Mouse (Mus musculus): ENCODE results near the gene Pdzd7. TPM values are rescaled to one million over a fixed set of nuclear protein-coding genes. Genes with fewer than 3 reads are reported as not detected.
A peak's percentile ranks its signal among the peaks of the same experiment; 100 is the strongest.

The Pdzd7 gene
- polyA plus RNA-seq, 1 experiment from 2014 or later: not detected

GRCm38 (mm10) chr19:45015518-45016281, 29.8 kb downstream of the Pdzd7 start:
- H3K4me1 ChIP-seq (replicated peaks): peaks cover 72% of the 10 kb centered on the region

GRCm38 (mm10) chr19:45014981-45015402, 30.5 kb downstream of the Pdzd7 start:
- under 1% methylated on average over 25 of the region's 25 CpGs for WGBS (ENCODE audit: insufficient replicate concordance)
- Histone ChIP-seq H3K4me1 (replicated peaks) (peaks cover 65% of the 10 kb centered on the region), H3K36me3 (peaks cover 25% of the 10 kb centered on the region), H3K4me3 (replicated peaks) (peak overlapping the region; percentile 66), H3K9me3 (replicated peaks) (no peaks in the 10 kb centered on the region), H3K4me2 (peak overlapping the region; percentile 93), H3K9ac (peak overlapping the region; percentile 71), H3K27ac (peak overlapping the region; percentile 82), H3K27me3 (peaks cover 12% of the 10 kb centered on the region; the same call in 1 of the 2 replicates)
- no peak for DNase-seq
- peak; percentile 39 for ATAC-seq (ENCODE audit: low read depth)

More at GRCm38 (mm10) chr19:45015518-45016281, 29.8 kb downstream of the Pdzd7 start:
- Histone ChIP-seq H3K4me3 (replicated peaks) (peak overlapping the region; percentile 66), H3K27me3 (peaks cover 12% of the 10 kb centered on the region; the same call in 1 of the 2 replicates), H3K36me3 (peaks cover 18% of the 10 kb centered on the region), H3K9ac (peak overlapping the region; percentile 71), H3K27ac (peak overlapping the region; percentile 82), H3K4me2 (peak overlapping the region; percentile 93), H3K9me3 (replicated peaks) (no peaks in the 10 kb centered on the region)
- under 1% methylated on average over 34 of the region's 34 CpGs for WGBS (ENCODE audit: insufficient replicate concordance)
- ATAC-seq (ENCODE audit: low read depth): peak; percentile 50
- peak; percentile 64 for DNase-seq

- H3K36me3 ChIP-seq: peaks cover 29% of the 10 kb centered on the region
- peak within 1 kb of the TSS; percentile 71 for H3K9ac ChIP-seq
- peak within 1 kb of the TSS; percentile 66 for H3K4me3 ChIP-seq (replicated peaks)
- ATAC-seq (ENCODE audit: low read depth) (peak; percentile 12), DNase-seq (no peak)
- peak within 1 kb of the TSS; percentile 93 for H3K4me2 ChIP-seq
- WGBS (ENCODE audit: insufficient replicate concordance): 8% methylated on average over 10 of the region's 10 CpGs
- H3K27ac ChIP-seq: peak within 1 kb of the TSS; percentile 82
- H3K4me1 ChIP-seq (replicated peaks): peaks cover 61% of the 10 kb centered on the region
- H3K9me3 ChIP-seq (replicated peaks): no peaks in the 10 kb centered on the region
- peaks cover 12% of the 10 kb centered on the region; the same call in 1 of the 2 replicates for H3K27me3 ChIP-seq
Measured at GRCm38 (mm10) chr19:45014335-45014971, 31.1 kb downstream of the Pdzd7 start, which contains the start of gene Lzts2. TSS of gene Lzts2 (plus strand) at chr19:45014414.

GRCm38 (mm10) chr19:45013581-45014225, 31.8 kb downstream of the Pdzd7 start:
- ATAC-seq (ENCODE audit: low read depth) (no peak), DNase-seq (no peak)
- 44% methylated on average over 6 of the region's 6 CpGs for whole genome bisulfite sequencing (ENCODE audit: insufficient replicate concordance)
- peaks cover 12% of the 10 kb centered on the region; the same call in 1 of the 2 replicates for H3K27me3 ChIP-seq
- no peak overlapping the region for H3K9ac ChIP-seq
- H3K4me3 ChIP-seq (replicated peaks): no peak overlapping the region
- peaks cover 35% of the 10 kb centered on the region for H3K36me3 ChIP-seq
- peak overlapping the region; percentile 82 for H3K27ac ChIP-seq
- peak overlapping the region; percentile 93; the same call in 1 of the 2 replicates for H3K4me2 ChIP-seq
- H3K9me3 ChIP-seq (replicated peaks): no peaks in the 10 kb centered on the region
- H3K4me1 ChIP-seq (replicated peaks): peaks cover 57% of the 10 kb centered on the region

GRCm38 (mm10) chr19:45012636-45013035, 32.9 kb downstream of the Pdzd7 start:
- Histone ChIP-seq H3K9me3 (replicated peaks) (no peaks in the 10 kb centered on the region), H3K4me3 (replicated peaks) (no peak overlapping the region), H3K36me3 (peaks cover 46% of the 10 kb centered on the region), H3K9ac (no peak overlapping the region), H3K4me2 (no peak overlapping the region), H3K27me3 (0 out of 2 replicates have a peak, but pooled peaks cover 9% of the 10 kb centered on the region), H3K27ac (no peak overlapping the region), H3K4me1 (replicated peaks) (peaks cover 58% of the 10 kb centered on the region)
- DNase-seq (no peak), ATAC-seq (ENCODE audit: low read depth) (no peak)
- 54% methylated on average over 6 of the region's 6 CpGs for WGBS (ENCODE audit: insufficient replicate concordance)

GRCm38 (mm10) chr19:45012219-45012618, 33.3 kb downstream of the Pdzd7 start:
- Histone ChIP-seq H3K36me3 (peaks cover 49% of the 10 kb centered on the region), H3K4me1 (replicated peaks) (peaks cover 60% of the 10 kb centered on the region), H3K9me3 (replicated peaks) (no peaks in the 10 kb centered on the region), H3K9ac (no peak overlapping the region), H3K4me2 (no peak overlapping the region), H3K27ac (no peak overlapping the region), H3K4me3 (replicated peaks) (no peak overlapping the region), H3K27me3 (0 out of 2 replicates have a peak, but pooled peaks cover 9% of the 10 kb centered on the region)
- 86% methylated on average over 8 of the region's 8 CpGs for WGBS (ENCODE audit: insufficient replicate concordance)
- no peak for DNase-seq
- ATAC-seq (ENCODE audit: low read depth): no peak

- Histone ChIP-seq H3K27ac (no peak overlapping the region), H3K9me3 (replicated peaks) (no peaks in the 10 kb centered on the region), H3K9ac (no peak overlapping the region), H3K4me1 (replicated peaks) (peaks cover 52% of the 10 kb centered on the region), H3K4me2 (no peak overlapping the region), H3K4me3 (replicated peaks) (no peak overlapping the region), H3K27me3 (no peaks in the 10 kb centered on the region), H3K36me3 (peaks cover 49% of the 10 kb centered on the region)
- 76% methylated on average over 4 of the region's 4 CpGs for WGBS (ENCODE audit: insufficient replicate concordance)
- ATAC-seq (ENCODE audit: low read depth) (no peak), DNase-seq (no peak)
Measured at GRCm38 (mm10) chr19:45010646-45011045, 34.9 kb downstream of the Pdzd7 start.

- Histone ChIP-seq H3K9ac (peak overlapping the region; percentile 85), H3K4me2 (peak overlapping the region; percentile 92), H3K9me3 (replicated peaks) (no peaks in the 10 kb centered on the region), H3K27me3 (no peaks in the 10 kb centered on the region), H3K36me3 (peaks cover 73% of the 10 kb centered on the region), H3K4me1 (replicated peaks) (peaks cover 43% of the 10 kb centered on the region), H3K27ac (peak overlapping the region; percentile 68), H3K4me3 (replicated peaks) (peak overlapping the region; percentile 96)
- DNase-seq (no peak), ATAC-seq (ENCODE audit: low read depth) (no peak)
- 75% methylated on average over 20 of the region's 20 CpGs for WGBS (ENCODE audit: insufficient replicate concordance)
Measured at GRCm38 (mm10) chr19:45007425-45008191, 37.9 kb downstream of the Pdzd7 start.

- H3K9ac ChIP-seq: peak overlapping the region; percentile 85
- H3K36me3 ChIP-seq: peaks cover 68% of the 10 kb centered on the region
- peak overlapping the region; percentile 96 for H3K4me3 ChIP-seq (replicated peaks)
- peak overlapping the region; percentile 68 for H3K27ac ChIP-seq
- WGBS (ENCODE audit: insufficient replicate concordance): 24% methylated on average over 17 of the region's 17 CpGs
- peaks cover 43% of the 10 kb centered on the region for H3K4me1 ChIP-seq (replicated peaks)
- no peaks in the 10 kb centered on the region for H3K27me3 ChIP-seq
- H3K9me3 ChIP-seq (replicated peaks): no peaks in the 10 kb centered on the region
- ATAC-seq (ENCODE audit: low read depth): no peak
- peak overlapping the region; percentile 92 for H3K4me2 ChIP-seq
- DNase-seq: no peak
Measured at GRCm38 (mm10) chr19:45007021-45007420, 38.5 kb downstream of the Pdzd7 start.

GRCm38 (mm10) chr19:45005957-45006712, 39.4 kb downstream of the Pdzd7 start, which contains the start of gene Mrpl43:
TSS of gene Mrpl43 (minus strand) at chr19:45006442.
- peak within 1 kb of the TSS; percentile 85 for H3K9ac ChIP-seq

More at GRCm38 (mm10) chr19:45005957-45006712, 39.4 kb downstream of the Pdzd7 start, which contains the start of gene Mrpl43:
- ATAC-seq (ENCODE audit: low read depth) (peak; percentile 87), DNase-seq (peak; percentile 90)
- under 1% methylated on average over 82 of the region's 82 CpGs for WGBS (ENCODE audit: insufficient replicate concordance)
- peaks cover 43% of the 10 kb centered on the region for H3K4me1 ChIP-seq (replicated peaks)
- H3K27ac ChIP-seq: peak within 1 kb of the TSS; percentile 68
- peak within 1 kb of the TSS; percentile 96 for H3K4me3 ChIP-seq (replicated peaks)
- H3K27me3 ChIP-seq: no peaks in the 10 kb centered on the region
- peak within 1 kb of the TSS; percentile 92 for H3K4me2 ChIP-seq
- peaks cover 66% of the 10 kb centered on the region for H3K36me3 ChIP-seq
- H3K9me3 ChIP-seq (replicated peaks): no peaks in the 10 kb centered on the region

All from liver, embryonic 13.5 days (tissue).